Mouse (Mus musculus): ENCODE measurements at regions not wholly inside any gene's neighbourhood (a gene's known extent, or its start where the extent isn't known, plus 50 kb on each side); places are given as distances from the start of the nearest gene placed in this dataset.

DNA sequence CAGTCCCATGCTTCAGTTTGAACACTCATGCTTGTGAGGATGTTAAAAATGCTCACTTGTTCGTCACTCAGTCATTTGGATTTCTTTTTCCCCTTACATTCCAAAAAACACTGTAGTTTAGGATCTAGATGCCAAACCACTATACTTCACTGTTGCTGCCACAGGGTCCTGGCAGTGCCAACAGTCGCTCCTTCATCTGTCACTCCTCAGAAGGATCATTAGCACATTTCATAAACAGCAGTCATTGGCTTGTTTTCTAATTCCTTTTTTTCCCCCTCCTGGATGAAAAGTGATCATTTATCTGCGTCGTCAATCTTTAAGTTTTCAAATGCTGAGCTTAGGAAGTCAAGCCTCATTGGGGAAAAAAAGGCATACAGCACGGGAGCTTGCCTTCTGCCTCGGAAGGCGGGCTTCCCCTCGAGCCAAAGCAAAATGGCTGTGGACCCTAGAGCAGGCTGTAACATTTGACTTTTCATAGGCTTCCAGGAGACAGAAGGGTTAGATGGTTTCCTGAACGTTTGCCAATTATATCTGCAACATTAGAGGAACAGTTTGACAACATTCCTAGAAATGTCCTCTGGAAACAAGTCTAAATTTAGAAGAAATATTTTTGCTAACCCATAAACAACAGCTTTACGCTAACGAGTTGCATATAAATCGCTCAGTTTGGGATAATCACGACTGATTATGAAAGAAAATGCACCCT is 95.6 kb upstream of the Fat1 start:
- no peak for DNase-seq

DNA sequence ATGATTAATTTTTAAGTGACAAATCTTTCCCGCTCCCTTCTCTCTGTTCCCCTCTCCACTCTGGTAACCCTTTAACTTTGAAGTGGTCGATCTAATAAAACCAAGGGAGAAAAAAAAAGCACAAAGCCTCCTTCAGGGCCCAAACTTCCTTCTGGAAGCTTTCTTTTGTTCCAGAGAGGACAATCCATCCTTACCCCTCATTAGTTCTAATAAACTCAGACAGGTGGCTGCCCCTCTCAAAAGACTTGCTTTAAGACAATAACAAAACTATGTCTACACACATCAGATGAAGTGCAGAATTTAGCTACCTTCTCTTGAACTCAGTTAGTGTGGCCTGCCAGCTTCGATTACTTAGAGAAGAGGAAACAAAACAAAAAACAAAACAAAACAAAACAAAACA is 94.6 kb upstream of the Fat1 start:
- DNase-seq = no peak

DNA sequence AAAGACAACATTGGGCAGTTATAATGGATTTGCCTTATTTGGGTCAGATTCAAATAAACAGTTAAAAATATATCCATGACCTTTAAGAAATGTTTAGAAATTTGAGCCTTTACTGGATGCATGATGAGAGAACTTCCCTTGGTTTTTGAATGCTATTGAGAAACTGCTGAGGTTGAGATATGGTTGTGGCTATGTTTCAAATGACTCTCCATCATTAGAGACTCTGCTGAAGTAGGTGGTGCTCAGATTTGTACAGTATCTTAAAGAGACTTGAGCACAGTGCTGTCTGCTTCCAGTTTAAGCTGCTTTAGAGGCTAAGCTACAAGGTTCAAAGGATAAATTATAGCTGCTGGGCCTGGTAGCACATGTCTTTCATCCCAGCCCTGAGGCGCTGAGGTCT is 90.9 kb upstream of the Fat1 start:
- DNase-seq = no peak

DNA sequence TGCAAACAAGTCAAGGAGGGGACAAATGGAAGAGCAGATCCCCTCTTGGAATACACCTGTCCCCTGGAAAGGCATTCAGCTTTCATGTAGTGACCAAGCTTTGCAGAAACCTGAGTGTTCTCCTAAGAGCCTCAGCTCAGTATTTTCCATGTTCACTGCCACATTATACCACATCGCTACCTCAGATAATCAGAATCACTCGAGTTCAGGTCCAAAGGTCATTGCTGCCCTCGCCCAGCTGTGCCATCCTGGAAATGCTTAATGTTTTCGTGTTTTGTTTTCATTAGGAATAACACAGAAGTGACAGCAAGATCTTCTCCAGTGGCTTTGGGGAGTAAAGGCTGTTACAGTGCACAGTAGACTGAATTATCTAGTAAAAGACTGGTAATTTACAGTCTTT is 83.0 kb upstream of the Fat1 start:
- no peak for DNase-seq

DNA sequence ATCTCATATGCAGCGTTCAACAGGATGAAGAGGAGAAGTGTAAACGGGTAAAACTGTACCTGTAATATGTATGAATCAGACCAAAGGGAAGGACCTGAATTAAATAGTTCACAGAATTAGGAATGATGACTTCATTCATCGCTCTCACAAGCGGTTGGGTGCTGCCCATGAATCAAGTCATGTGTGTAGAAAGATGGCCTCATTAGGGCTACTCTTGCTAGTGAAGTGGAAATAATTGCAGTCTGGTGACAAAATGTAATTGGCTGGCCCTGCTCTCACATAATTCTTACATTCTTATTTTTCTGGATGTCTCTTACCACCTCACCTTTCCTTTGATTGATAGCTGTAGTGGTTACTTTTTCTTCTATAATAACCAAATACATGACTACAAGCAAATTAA is 80.1 kb upstream of the Fat1 start:
- no peak for DNase-seq

DNA sequence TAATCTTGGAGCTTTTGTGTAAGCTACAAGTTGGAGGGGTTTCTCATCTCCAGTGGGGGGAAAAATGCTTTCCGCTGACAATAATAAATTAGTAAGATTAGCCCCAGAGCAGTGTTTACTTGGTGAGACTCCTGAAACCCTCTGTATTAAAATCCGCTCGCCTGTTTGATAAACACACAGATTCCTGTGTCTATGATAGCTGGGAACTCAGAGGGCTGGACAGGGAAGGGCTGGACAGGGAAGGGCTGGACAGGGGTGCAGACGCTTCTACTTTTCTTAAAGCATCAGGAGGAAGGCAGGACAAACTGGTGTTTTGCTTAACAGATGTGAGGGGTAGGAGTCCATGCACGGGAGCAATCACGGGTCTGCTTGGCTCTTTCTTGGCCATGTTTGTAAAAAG is 68.0 kb upstream of the Fat1 start:
- DNase-seq = no peak

DNA sequence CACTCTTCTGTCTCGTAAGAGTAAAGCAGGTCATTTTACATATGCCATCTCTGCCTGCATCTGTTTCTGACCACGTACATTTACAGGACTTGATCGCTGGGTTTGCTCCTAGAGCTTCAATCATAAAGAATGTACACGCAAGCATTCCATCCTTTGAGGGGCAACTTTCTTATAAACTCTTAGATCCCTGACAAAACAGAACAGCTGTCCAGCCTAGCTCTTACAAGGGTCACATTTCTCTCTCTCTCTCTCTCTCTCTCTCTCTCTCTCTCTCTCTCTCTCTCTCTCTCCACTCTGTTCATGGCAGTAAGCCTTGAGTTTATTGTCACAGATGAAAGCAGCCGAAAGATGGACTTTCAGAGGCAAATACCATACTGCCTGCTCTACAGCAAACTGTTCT is 67.6 kb upstream of the Fat1 start:
- no peak for DNase-seq

DNA sequence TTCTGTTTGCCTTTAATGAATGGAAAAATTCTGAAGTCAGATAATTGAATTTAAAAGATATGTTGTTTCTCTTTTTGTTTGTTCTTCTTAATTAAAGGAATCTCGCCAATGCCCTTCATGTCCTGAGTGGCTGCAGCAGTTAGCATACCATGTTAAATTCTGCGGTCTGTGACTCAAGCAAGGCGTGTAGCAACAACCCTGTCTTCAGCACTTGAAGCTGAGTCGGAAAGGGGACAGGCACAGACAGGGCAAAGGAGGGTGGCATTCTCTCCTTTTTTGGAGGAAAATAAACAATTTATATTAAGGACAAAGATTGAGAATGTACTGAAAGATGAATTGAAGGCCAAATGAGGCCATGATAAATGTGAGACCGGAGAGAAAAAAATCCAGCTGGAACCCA is 58.2 kb upstream of the Fat1 start:
- no peak for DNase-seq

DNA sequence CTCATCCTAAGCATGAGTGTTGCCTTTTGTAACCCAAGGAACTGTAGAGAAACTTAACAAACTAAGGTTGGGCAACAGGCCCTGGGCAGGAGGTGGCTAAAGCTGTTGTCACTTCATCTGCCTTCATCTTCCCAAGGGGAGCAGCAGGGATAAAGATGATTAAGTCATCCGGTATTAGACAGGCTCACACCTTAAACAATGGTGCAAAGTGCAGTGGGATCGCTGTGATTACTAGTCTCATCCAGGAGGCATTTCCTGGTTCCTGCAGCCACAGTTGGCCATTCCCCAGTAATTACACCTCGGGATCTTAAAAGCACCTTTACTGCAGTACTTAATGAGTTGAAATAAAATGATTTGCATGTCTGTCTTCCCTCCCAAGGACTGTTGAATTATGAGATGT is 57.0 kb upstream of the Fat1 start:
- no peak for DNase-seq

DNA sequence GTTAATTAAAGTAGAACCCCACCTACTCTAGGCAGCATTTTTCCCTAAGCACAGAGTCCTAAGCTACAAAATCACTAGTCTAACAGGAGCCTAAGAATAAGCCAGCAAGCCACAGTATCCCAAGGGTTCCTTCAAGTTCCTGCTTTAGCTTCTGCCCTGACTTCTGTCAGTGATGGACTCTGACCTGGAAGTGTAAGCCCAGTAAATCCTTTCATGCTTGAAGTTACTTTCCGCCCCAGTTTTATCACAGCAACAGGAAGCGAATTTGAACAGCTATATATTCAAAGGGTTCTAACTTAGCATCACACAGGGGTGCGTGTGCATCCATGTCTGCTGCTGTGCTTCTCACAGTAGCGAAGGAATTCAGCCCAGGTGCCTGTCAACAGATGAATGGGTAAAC is 56.1 kb upstream of the Fat1 start:
- no peak for DNase-seq

DNA sequence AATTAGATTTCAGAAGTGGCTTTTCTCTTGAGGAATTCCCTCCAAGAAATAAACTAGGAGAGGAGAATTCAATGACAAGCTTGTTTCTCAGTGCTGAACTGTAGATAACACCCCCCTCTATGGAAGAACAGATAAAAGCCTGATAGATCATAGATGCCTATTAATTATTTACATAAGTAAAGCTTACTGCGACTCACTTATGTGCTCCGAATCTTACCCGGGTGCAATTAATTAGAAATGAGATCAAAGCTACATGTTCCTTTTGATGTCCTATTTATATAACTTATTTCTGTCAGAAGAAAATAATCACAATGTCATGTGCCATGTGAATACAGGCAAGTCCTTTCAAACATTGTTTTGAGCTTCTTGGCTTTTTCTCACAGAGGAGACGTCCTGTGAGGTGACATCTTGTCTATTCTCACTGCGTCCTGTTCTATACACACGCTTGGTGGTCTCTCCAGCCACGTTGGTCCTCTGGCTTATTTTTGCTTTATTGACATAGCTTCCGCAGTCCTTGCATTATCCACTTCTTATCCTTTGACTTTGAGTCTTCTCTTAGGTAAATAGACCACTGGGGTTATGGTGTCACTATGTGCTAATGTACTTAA is 50.7 kb upstream of the Fat1 start:
- no peak for DNase-seq
